Mouse (Mus musculus) bone marrow, adult 2 months (tissue): ENCODE measurements around the gene Gm13420.

Source experiments
- CTCF ChIP-seq: fragments of 200-500 bp; IDR thresholded peaks from 2 replicates; pipeline ENCODE4 v1.5.1; 2011; ENCODE audit warnings: low read length, control low read depth; ENCODE audit not compliant: control insufficient read depth, insufficient read depth
- POLR2A ChIP-seq: fragments of 200-500 bp; IDR thresholded peaks from 2 replicates; pipeline ENCODE4 v1.6.1; 2011; ENCODE audit warnings: low read depth, mild to moderate bottlenecking, control low read depth, low read length, borderline replicate concordance; ENCODE audit not compliant: control insufficient read depth

DNA sequence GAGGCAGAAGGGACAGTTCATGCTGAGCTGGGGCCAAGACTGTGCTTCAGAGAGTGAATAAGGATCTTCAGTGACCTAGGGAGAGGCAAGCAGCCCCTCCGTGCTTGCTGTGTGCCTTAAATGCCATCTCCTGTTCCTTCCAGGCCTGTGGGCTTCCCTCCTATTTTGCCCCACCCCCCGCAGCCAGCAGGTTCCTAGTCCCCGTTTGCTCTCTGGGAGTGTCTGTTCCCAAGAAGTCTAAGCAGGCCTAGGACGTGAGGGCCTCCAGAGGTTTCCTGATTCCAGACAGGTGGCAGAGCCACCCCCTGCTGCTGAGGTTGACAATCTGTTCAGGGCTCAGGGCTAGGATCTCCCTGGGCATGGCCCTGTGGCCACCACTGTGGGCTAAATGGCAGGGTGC, 12.7 kb downstream of the Gm13420 start:
- TF ChIP-seq CTCF (no peak), POLR2A (no peak)
